Mouse (Mus musculus) 416B (cell line): ENCODE measurements around the gene Tmsb10.

ENCODE experiments used
- DNase-seq: peaks from one replicate; pipeline ENCODE4 v3.0.0; 2011; ENCODE audit warnings: low read depth

The Tmsb10 gene

GRCm38 (mm10) chr6:72958662-72959071, at the start of gene Tmsb10:
Gene Tmsb10 (minus strand): TSS chr6:72958748.
- peak; percentile 58 for DNase-seq

DNA sequence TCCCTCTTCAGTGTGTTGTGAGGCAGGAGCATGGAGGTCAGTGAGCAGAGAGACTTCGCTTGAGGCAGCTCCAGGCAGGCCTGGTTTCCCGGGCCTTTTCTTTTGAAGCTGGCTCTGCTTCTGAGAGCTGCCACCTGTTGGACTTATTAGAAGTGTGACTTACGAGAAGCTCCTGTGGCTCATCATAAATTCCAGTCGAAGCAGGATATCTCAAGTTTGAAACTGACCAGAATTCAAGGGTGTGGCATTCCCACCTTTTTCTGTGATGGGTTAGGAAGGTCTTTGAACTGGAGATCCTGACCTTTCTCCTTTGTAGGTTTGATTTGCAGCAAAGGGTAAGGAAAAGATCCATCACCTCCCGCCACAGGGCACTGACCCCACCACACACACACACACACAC, 45.1 kb upstream of the Tmsb10 start:
- no peak for DNase-seq

- DNase-seq, result no peak
Observed at GRCm38 (mm10) chr6:73002391-73002790, 43.8 kb upstream of the Tmsb10 start.

- no peak for DNase-seq
Observed at GRCm38 (mm10) chr6:72998809-72999208, 40.3 kb upstream of the Tmsb10 start.

DNA sequence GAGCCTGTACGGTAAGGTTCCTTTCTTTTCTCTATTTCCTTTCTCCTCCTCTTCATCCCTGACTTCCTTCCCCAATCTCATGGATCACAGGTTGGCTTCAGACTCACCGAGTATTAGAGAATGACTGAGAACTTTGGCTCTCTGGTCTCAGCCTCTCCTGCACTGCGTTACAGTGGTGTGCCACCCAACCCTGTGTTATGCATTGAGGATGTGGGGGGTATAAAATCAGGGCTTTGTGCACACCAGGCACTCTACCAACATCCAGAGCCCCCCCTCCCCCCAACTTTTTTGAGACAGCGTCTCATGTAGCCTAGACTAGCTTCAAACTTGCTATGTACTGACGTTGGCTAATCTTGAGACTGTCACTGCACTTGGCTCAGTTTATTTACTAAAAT, 35.1 kb upstream of the Tmsb10 start:
- DNase-seq, result no peak

GRCm38 (mm10) chr6:72993054-72993687, 34.6 kb upstream of the Tmsb10 start:
- no peak for DNase-seq

DNA sequence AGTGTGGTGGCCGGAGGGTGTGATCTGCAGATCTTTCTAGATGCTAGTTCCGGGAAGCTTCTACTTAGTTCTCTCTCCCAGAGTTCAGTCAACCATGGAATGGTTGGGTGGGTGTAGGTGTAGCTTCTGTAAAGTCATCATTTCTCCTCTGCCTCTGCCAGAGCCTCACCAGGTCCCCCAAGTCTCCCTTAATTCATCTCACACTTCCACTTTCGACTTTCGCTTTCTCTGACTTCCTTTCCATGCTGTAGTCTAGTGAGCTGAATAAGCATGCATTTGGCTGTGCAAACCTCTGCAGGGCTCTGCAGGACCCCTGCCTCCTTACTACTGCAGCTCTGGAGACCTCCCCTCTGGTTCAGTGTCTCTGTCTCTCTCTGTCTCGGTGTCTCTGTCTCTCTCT, 31.7 kb upstream of the Tmsb10 start:
- DNase-seq, result no peak

GRCm38 (mm10) chr6:72989028-72989736, 30.6 kb upstream of the Tmsb10 start:
- peak; percentile 41 for DNase-seq

- no peak for DNase-seq
Observed at GRCm38 (mm10) chr6:72982506-72982905, 24.0 kb upstream of the Tmsb10 start.

GRCm38 (mm10) chr6:72981851-72982250, 23.3 kb upstream of the Tmsb10 start:
- no peak for DNase-seq

DNA sequence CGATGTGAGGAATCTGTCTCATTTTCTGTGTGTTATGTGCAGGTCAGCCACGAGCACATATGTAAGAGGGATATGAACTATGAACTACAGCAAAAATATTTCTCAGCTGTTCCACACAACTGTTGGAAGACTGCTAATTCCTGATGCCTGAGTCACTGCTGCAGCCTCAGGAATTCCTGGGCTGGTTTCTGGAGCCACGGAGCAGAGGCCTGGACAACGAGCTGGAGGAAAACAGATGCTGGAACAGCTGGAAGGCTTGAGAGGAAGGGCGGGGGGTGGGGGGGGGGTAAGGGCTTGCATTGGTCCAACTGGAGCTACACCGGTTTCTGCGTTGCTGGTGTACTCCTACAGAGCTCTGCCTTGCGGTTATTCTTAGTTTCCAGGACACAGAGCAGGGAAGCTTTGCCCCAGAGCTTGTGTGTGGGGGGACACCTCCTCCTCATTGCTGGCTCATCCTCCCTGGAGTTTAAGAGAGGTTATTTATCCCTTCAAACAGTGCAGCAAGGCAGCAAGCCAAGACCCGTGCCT, 22.6 kb upstream of the Tmsb10 start:
- DNase-seq, result no peak

- DNase-seq, result no peak
Observed at GRCm38 (mm10) chr6:72976866-72977265, 18.3 kb upstream of the Tmsb10 start.

GRCm38 (mm10) chr6:72971074-72971473, 12.5 kb upstream of the Tmsb10 start:
- no peak for DNase-seq

DNA sequence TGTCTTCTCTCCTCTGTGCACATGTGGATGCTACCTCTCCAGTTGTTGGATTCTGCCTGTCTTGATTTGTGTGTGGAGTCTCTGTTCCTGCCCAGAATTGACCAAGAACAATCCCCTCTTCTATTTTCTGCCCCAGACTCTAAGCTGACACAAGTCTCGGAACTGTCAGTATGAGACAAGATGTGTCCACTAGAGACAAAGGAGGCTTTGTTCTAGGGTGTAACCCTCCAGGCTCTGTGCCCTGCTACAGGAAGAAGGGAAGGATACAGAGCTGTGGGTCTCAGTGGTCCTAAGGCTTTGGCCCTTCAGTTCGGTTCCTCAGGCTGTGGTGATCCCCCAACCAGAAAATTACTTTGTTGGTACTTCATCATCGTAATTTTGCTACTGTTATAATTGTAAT, 11.2 kb upstream of the Tmsb10 start:
- DNase-seq, result no peak

DNA sequence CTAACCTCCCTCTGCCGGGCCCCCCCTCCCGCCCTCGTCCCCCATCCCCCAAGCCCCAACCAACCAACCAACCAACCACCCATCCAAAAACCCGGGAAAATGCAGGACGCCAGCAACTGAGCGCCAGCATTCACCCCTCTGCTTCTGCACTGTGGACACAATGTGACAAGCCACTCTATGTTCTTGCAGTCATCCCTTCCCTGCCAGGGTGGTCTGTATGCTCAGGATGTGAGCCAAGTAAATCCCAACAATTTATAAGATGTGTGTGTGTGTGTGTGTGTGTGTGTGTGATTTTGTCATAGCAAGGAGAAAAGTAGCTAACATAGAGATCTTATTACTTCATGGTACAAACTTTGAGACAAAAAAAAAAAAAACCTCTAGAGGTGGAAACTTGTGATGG, 6.7 kb upstream of the Tmsb10 start:
- no peak for DNase-seq

GRCm38 (mm10) chr6:72962281-72962741, 3.8 kb upstream of the Tmsb10 start:
- DNase-seq, result no peak

DNA sequence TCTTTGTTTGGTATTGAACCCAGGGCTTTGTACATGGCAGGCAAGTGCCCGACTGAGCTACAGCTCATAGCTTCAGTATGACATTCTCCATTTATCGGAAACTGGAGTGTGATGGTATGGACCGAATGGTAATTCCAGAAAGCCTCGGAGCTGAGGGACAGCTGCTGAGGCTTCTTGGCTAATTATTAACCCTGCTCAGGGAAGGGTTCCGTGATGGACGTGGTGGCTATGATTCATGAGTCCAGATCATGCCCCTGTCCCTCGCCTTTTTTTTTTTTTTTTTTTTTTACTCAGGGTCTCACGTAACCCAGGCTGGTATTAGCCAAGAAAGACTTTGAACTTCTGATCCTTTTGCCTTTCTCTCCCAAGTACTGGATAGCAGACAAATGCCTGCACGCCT, 3.1 kb upstream of the Tmsb10 start:
- no peak for DNase-seq

- no peak for DNase-seq
Observed at GRCm38 (mm10) chr6:72960675-72961074, 2.1 kb upstream of the Tmsb10 start.

DNA sequence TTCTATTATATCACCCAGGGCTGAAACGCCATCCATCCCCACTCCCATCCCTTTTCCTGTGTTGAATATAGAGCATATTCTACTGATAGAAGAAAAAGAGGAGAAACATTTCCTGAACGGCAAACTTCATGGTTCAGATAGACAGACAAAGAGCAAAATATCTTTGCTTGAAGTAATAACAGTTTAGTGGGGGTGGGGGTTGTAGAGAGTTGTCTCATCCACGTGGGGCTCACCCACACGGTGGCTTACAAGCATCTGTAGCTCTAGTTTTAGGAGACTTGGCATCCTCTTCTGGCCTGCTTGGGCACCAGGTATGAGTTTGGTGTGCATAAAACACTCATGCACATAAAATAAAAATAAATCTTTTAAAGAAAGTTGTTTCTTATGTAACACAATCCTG, 627 bp upstream of the Tmsb10 start:
- DNase-seq, result no peak

- DNase-seq, result peak; percentile 73
Observed at GRCm38 (mm10) chr6:72957676-72958641, 589 bp downstream of the Tmsb10 start.

GRCm38 (mm10) chr6:72957093-72957435, 1.5 kb downstream of the Tmsb10 start:
- DNase-seq, result no peak
